ENCODE assay signal across 11 mouse cellular contexts in genomic region chr4:150120173-150120833, GRCm38 (mm10). TPM values are rescaled to one million over a fixed set of nuclear protein-coding genes. Genes with fewer than 3 reads are reported as not detected.
DNase-seq lines count a peak whose midpoint lies in the region; ATAC-seq and TF ChIP-seq lines count a peak whose summit lies in the region.
"Had no signal": no experiment of that assay in that cellular context is flagged by ENCODE, and none has a peak within 500 bp of the region (broad histone marks: within the 10 kb centered on the region; RNA-seq: fewer than 3 reads in every experiment).

No protein-coding gene starts in this region.

- no peak for TF ChIP-seq CTCF in liver, postnatal 0 days (IDR thresholded peaks at IDR 0.05; ENCODE audit: low read depth)
- no peak for TF ChIP-seq CTCF in brain, embryonic 14.5 days (IDR thresholded peaks at IDR 0.05; ENCODE audit: borderline replicate concordance, extremely low read depth, insufficient read depth, insufficient read length)

- H3K4me3 ChIP-seq in liver, postnatal 0 days (ENCODE audit: low read depth, low read length) = no peak overlapping the region
- no peak overlapping the region for H3K4me3 ChIP-seq in myocyte
- H3K4me3 ChIP-seq in midbrain, embryonic 16.5 days (ENCODE audit: low read depth, low read length) = no peak overlapping the region
- H3K4me3 ChIP-seq: erythroblast, embryonic 14.5 days had no signal

- no peak overlapping the region for H3ac ChIP-seq in myocyte (ENCODE audit: control insufficient read depth, insufficient read length)

- no peak overlapping the region for H3K27ac ChIP-seq in liver, postnatal 0 days (ENCODE audit: low read depth)
- no peak overlapping the region for H3K27ac ChIP-seq in midbrain, embryonic 16.5 days (ENCODE audit: low read length)

- 24% methylated on average over 13 of the region's 15 CpGs for WGBS in liver, postnatal 0 days (ENCODE audit: insufficient replicate concordance)
- WGBS in midbrain, embryonic 16.5 days = 58% methylated on average over 15 of the region's 15 CpGs

- peak; percentile 28 for DNase-seq in liver, postnatal 0 days
- no peak for DNase-seq in liver
- DNase-seq in brain, embryonic 14.5 days (ENCODE audit: low read depth) = peak; percentile 63
- peak; percentile 73 to 80 for DNase-seq in kidney, adult 8-10 months
- no peak for DNase-seq in right cerebral cortex, postnatal 10 days (ENCODE audit: low spot score in 2 of 2)
- DNase-seq in layer of hippocampus, adult 8-10 months (ENCODE audit: low spot score in 2 of 2) = no peak

- no peaks in the 10 kb centered on the region for H3K9me3 ChIP-seq in liver, postnatal 0 days (ENCODE audit: low read length)
- H3K9me3 ChIP-seq in midbrain, embryonic 16.5 days (replicated peaks; ENCODE audit: control insufficient read depth, low read length, poor library complexity, severe bottlenecking) = no peaks in the 10 kb centered on the region

- ATAC-seq in liver, postnatal 0 days = no peak
- no peak for ATAC-seq in midbrain, embryonic 16.5 days

- TF ChIP-seq EP300 in liver, postnatal 0 days (IDR thresholded peaks at IDR 0.05; ENCODE audit: low read depth) = no peak

- no peaks in the 10 kb centered on the region for H3K27me3 ChIP-seq in liver, postnatal 0 days (ENCODE audit: insufficient read depth, low read length)
- no peaks in the 10 kb centered on the region for H3K27me3 ChIP-seq in myocyte (ENCODE audit: control insufficient read depth, insufficient read depth, insufficient read length)
- H3K27me3 ChIP-seq in midbrain, embryonic 16.5 days (ENCODE audit: control insufficient read depth, insufficient read depth, low read depth, low read length) = no peaks in the 10 kb centered on the region

- H3K4me1 ChIP-seq in liver, postnatal 0 days (ENCODE audit: insufficient read depth) = 0 out of 2 replicates have a peak, but pooled peaks cover 5% of the 10 kb centered on the region
- no peaks in the 10 kb centered on the region for H3K4me1 ChIP-seq in midbrain, embryonic 16.5 days (ENCODE audit: control insufficient read depth, insufficient read depth, low read length)

- H3K9ac ChIP-seq in liver, postnatal 0 days (replicated peaks) = no peak overlapping the region
- H3K9ac ChIP-seq in midbrain, embryonic 16.5 days (ENCODE audit: low read depth, low read length) = no peak overlapping the region

- no peaks in the 10 kb centered on the region for H3K79me2 ChIP-seq in myocyte (ENCODE audit: control insufficient read depth, insufficient read depth)

- TF ChIP-seq POLR2A in brain, embryonic 14.5 days (IDR thresholded peaks at IDR 0.05; ENCODE audit: borderline replicate concordance, extremely low read depth, insufficient read depth, insufficient read length, poor library complexity, severe bottlenecking) = no peak
- TF ChIP-seq POLR2A in myocyte (IDR thresholded peaks at IDR 0.05; ENCODE audit: insufficient read length, low read depth) = no peak

- H3K4me2 ChIP-seq in liver, postnatal 0 days (ENCODE audit: low read depth, low read length) = 0 out of 2 replicates have a peak overlapping the region, but pooled peaks have one; percentile 2
- H3K4me2 ChIP-seq in myocyte (ENCODE audit: low read depth) = peak overlapping the region; percentile 10
- H3K4me2 ChIP-seq in midbrain, embryonic 16.5 days (ENCODE audit: low read length) = no peak overlapping the region

- no peaks in the 10 kb centered on the region for H3K36me3 ChIP-seq in liver, postnatal 0 days (replicated peaks; ENCODE audit: insufficient read depth, low read length)
- H3K36me3 ChIP-seq in myocyte (ENCODE audit: control insufficient read depth, insufficient read depth) = no peaks in the 10 kb centered on the region
- H3K36me3 ChIP-seq in midbrain, embryonic 16.5 days (ENCODE audit: control insufficient read depth, insufficient read depth, low read length) = no peaks in the 10 kb centered on the region

TF ChIP-seq in myocyte, 11 proteins besides CTCF, POLR2A, EP300 and RAD21:
- TF ChIP-seq TCF12 (IDR thresholded peaks at IDR 0.05; ENCODE audit: insufficient read depth, poor library complexity, severe bottlenecking) = no peak
- TF ChIP-seq MYOG (IDR thresholded peaks at IDR 0.05; ENCODE audit: control insufficient read depth in 1 of 3, insufficient read depth in 1 of 3, insufficient read length in 2 of 3, low read depth in 2 of 3) = peak in 1 of 3 experiments; percentile 55
- peak in 2 of 3 experiments; percentile 82 to 88 for TF ChIP-seq MYOD1 (IDR thresholded peaks at IDR 0.05; ENCODE audit: control insufficient read depth in 1 of 3, insufficient read length in 2 of 3, low read depth in 2 of 3)

RNA-seq across cellular contexts. Expression of gene Slc2a5, which starts 1.2 kb away (rescaled TPM):
- 0.16 and 0.22 TPM in 2 replicates for polyA plus RNA-seq in liver, postnatal 0 days (2015; fragmentation: Nextera tagmentation; extraction: Ambion mirVana)
- polyA plus RNA-seq in brain, embryonic 14.5 days (2012; rRNA removed) = 2.7 and 3.0 TPM in 2 replicates
- 0.24 TPM for polyA plus RNA-seq in myocyte (2012; fragmentation: generic; extraction: Trizol)
- 2.1 and 2.9 TPM in 2 replicates for polyA plus RNA-seq in midbrain, embryonic 16.5 days (2015; fragmentation: Nextera tagmentation; extraction: Ambion mirVana)
- total RNA-seq in layer of hippocampus, adult 8-10 months (2022) = 10 to 100 TPM in 2 of 4 experiments, 1 to 10 TPM in 2; 7.5 to 18.1 (median 9.6) TPM
- polyA plus RNA-seq: erythroblast, embryonic 14.5 days had no signal

RNA-seq across cellular contexts. Expression of gene Slc2a7, which starts 28.5 kb away (rescaled TPM):
- polyA plus RNA-seq in liver, postnatal 0 days (2015; fragmentation: Nextera tagmentation; extraction: Ambion mirVana) = not detected in 2 replicates
- polyA plus RNA-seq in brain, embryonic 14.5 days (2012; rRNA removed) = not detected in 2 replicates
- not detected for polyA plus RNA-seq in myocyte (2012; fragmentation: generic; extraction: Trizol)
- polyA plus RNA-seq in midbrain, embryonic 16.5 days (2015; fragmentation: Nextera tagmentation; extraction: Ambion mirVana) = not detected in 2 replicates
- total RNA-seq in layer of hippocampus, adult 8-10 months (2022) = not detected
- total RNA-seq: left cerebral cortex, postnatal 25 days had no signal
- polyA plus RNA-seq: erythroblast, embryonic 14.5 days; heart, embryonic 14.5 days had no signal

RNA-seq across cellular contexts. Expression of gene Gpr157, which starts 33.1 kb away (rescaled TPM):
- polyA plus RNA-seq in liver, postnatal 0 days (2015; fragmentation: Nextera tagmentation; extraction: Ambion mirVana) = 0.33 and 0.38 TPM in 2 replicates
- 0.85 and 1.2 TPM in 2 replicates for polyA plus RNA-seq in brain, embryonic 14.5 days (2012; rRNA removed)
- polyA plus RNA-seq in myocyte (2012; fragmentation: generic; extraction: Trizol) = 1.6 TPM
- 0.26 and 0.34 TPM in 2 replicates for polyA plus RNA-seq in midbrain, embryonic 16.5 days (2015; fragmentation: Nextera tagmentation; extraction: Ambion mirVana)
- 1 to 10 TPM; 1.3 to 4.5 (median 2.3) TPM for total RNA-seq in layer of hippocampus, adult 8-10 months (2022)

Comparison
In these comparisons a context has a peak if more than half of its experiments do, and no peak if none do; other contexts are left out.
1. DNase-seq: peak in liver, postnatal 0 days (single experiment), brain, embryonic 14.5 days (single experiment) and kidney, adult 8-10 months (2 of 2); none in liver (single experiment), right cerebral cortex, postnatal 10 days (0 of 2) and layer of hippocampus, adult 8-10 months (0 of 2).